15 mouse cellular contexts compared by ENCODE assay signal in the genomic region with DNA sequence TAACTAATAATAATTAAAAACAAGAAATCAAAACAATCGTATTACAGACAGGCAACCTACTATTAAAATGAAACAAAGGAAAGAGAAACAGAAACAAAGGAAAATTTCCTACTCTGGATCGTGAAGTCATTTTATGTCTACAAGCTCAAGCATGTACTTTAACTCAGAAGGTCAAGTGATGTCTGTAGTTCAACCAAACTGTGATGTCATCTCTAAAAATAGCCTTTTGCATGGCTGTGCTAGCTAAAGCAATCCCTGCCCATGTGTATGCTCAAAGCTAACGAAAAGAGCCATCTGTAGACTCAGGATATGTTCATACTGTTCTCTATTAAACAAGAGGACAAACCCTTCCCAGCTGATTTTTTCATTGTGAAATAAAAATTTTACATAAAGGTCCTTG.
"Had no signal": no experiment of that assay in that cellular context is flagged by ENCODE, and none has a peak within 500 bp of the region (broad histone marks: within the 10 kb centered on the region; RNA-seq: fewer than 3 reads in every experiment).

No protein-coding gene starts in this region.

- H3K36me3 ChIP-seq: neural tube, embryonic 13.5 days; neural tube, embryonic 15.5 days; stomach, embryonic 15.5 days had no signal

- H3K27me3 ChIP-seq: neural tube, embryonic 13.5 days; neural tube, embryonic 15.5 days; stomach, embryonic 15.5 days had no signal

- H3K4me3 ChIP-seq: neural tube, embryonic 13.5 days; neural tube, embryonic 15.5 days; stomach, embryonic 15.5 days had no signal

- H3K27ac ChIP-seq: neural tube, embryonic 13.5 days; neural tube, embryonic 15.5 days; stomach, embryonic 15.5 days; stomach, postnatal 0 days had no signal

- H3K4me1 ChIP-seq: neural tube, embryonic 13.5 days; neural tube, embryonic 15.5 days; stomach, embryonic 15.5 days had no signal

- H3K4me2 ChIP-seq: neural tube, embryonic 13.5 days; neural tube, embryonic 15.5 days; stomach, embryonic 15.5 days had no signal

- H3K9ac ChIP-seq: neural tube, embryonic 13.5 days; neural tube, embryonic 15.5 days; stomach, embryonic 15.5 days had no signal

- DNase-seq: right cerebral cortex, adult 18-20 months; right cerebral cortex, postnatal 14 days; right cerebral cortex, postnatal 25 days; right cerebral cortex, postnatal 4 days; spleen, adult 18-20 months; thymus, adult 18-20 months; thymus, adult 2 months; thymus, postnatal 14 days; thymus, postnatal 25 days; thymus, postnatal 36 days; thymus, postnatal 4 days had no signal

- H3K9me3 ChIP-seq: neural tube, embryonic 13.5 days; neural tube, embryonic 15.5 days; stomach, embryonic 15.5 days had no signal
